Mouse (Mus musculus): ENCODE results near the gene Antxr1. TPM values are rescaled to one million over a fixed set of nuclear protein-coding genes. Genes with fewer than 3 reads are reported as not detected.

Antxr1 gene
- polyA plus RNA-seq (2012): not detected in 2 replicates

DNA sequence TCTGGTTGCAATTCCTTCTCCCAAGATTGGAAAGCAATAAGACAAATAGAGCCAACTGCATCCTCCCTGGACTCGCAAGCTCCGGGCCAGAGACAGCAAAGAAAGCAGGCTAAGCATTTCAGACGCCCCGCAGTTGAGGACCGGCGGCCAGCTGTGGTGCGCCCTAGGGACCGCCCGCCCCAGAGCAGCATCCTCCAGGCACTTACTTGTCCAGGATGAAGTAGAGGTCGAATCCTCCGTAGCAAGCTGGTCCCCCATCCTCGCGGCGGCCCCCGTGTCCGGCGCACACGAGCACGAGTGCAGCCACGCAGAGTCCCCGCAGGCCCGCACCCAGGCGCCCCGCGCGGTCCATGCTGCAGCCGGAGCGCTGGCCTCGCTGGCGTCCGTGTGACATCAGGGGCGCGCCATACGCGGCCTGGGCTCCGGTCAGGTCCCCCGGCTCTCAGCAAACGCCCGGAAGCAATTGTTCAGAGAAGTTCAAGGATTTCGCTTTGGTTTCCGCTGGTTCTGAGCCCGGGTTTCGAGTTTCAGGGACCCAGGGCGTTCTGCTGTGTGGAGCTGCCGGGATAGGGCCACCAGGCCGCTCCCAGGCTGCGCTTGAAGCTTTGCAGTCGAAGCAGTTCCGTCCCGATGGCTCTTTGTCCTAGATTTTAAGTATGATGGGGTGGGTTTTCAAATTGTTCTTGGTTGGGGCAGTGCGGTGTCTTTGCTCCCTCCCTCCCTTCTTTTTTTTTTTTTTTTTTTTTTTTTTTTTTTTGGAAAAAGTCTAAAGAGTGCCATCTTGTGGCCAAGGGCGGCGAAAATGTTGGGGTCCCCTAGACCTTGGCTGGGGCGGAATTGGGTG, at the start of gene Antxr1:
Antxr1 (minus strand) TSS at position 731 of the 844 bp plus-strand sequence.
- Histone ChIP-seq H3K4me1 (ENCODE audit: control insufficient read depth) (peaks cover 2% of the 10 kb centered on the region; the same call in 1 of the 2 replicates), H3K27me3 (ENCODE audit: control insufficient read depth) (peaks cover 39% of the 10 kb centered on the region), H3K9me3 (ENCODE audit: control insufficient read depth, low read length) (no peaks in the 10 kb centered on the region), H3K4me3 (replicated peaks) (peak within 1 kb of the TSS; percentile 28), H3K36me3 (ENCODE audit: control insufficient read depth) (no peaks in the 10 kb centered on the region)
- TF ChIP-seq TAL1 (IDR thresholded peaks at IDR 0.05; ENCODE audit: low read length): no peak

DNA sequence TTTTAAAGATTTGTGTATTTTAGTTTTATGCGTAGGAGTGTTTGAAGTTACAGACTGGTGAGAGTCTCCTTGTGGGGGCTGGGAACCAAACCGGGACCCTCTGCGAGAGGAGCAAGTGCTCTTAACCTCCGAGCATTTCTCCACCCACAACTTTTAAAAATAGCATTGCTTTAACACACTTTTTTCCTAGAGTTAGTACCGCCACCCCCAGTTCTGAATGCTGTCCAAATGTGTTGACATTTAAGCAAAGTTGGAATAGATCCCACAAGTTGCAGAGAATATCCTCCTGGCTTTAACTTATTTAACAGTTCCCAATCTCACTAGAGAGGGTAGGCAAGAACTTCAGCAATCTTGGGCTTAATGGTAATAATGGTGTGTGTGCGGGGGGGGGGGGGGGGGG, 49.1 kb upstream of the Antxr1 start:
- no peak overlapping the region for H3K4me3 ChIP-seq (replicated peaks)
- no peaks in the 10 kb centered on the region for H3K36me3 ChIP-seq (ENCODE audit: control insufficient read depth)
- no peaks in the 10 kb centered on the region for H3K9me3 ChIP-seq (ENCODE audit: control insufficient read depth, low read length)
- TF ChIP-seq GATA1 (IDR thresholded peaks at IDR 0.05; ENCODE audit: low read length) (no peak), TAL1 (IDR thresholded peaks at IDR 0.05; ENCODE audit: low read length) (no peak)
- H3K4me1 ChIP-seq (ENCODE audit: control insufficient read depth): peaks cover 2% of the 10 kb centered on the region
- H3K27me3 ChIP-seq (ENCODE audit: control insufficient read depth): peaks cover 16% of the 10 kb centered on the region

DNA sequence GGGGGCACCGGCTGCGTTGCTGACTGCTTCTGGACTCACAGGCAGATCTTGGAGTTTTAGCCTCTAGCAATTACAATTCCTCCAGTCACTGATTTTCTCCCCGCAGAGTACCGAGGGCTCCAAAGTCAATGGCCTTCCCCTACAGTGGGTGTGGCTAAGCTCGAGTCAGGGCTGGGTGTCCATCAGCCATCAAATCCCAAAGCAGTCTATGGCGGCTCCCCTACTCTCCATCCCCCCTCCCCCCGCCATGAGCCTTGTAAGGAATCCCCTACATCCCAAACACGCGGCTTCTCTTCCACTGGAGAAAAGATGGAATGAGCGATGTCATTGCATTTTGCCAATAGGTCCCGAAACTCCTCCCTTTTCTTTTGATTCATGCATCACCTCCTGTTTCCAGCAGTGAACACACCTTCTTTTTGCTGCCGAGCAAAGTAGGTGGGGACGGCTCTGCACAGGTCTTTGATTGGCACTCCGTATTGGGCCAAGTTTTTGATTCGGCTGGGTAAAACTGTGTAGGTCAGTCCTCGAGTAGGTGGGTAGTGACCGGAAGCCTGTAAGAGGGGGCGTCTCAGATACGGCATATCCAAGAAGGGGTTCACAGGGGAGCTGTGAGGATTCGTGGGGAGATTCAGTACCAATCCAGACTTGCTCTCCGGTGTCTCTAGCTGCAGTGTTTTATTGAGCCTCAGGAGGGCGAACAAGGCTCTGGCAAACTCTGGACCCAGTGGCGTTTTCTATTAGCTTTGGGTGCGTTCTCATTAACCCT, 48.5 kb upstream of the Antxr1 start:
- TF ChIP-seq TAL1 (IDR thresholded peaks at IDR 0.05; ENCODE audit: low read length) (no peak), GATA1 (IDR thresholded peaks at IDR 0.05; ENCODE audit: low read length) (no peak)
- Histone ChIP-seq H3K4me3 (replicated peaks) (no peak overlapping the region), H3K4me1 (ENCODE audit: control insufficient read depth) (no peaks in the 10 kb centered on the region; the same call in 1 of the 2 replicates), H3K27me3 (ENCODE audit: control insufficient read depth) (peaks cover 16% of the 10 kb centered on the region), H3K9me3 (ENCODE audit: control insufficient read depth, low read length) (no peaks in the 10 kb centered on the region), H3K36me3 (ENCODE audit: control insufficient read depth) (no peaks in the 10 kb centered on the region)

- Histone ChIP-seq H3K36me3 (ENCODE audit: control insufficient read depth) (no peaks in the 10 kb centered on the region), H3K4me1 (ENCODE audit: control insufficient read depth) (no peaks in the 10 kb centered on the region), H3K9me3 (ENCODE audit: control insufficient read depth, low read length) (no peaks in the 10 kb centered on the region), H3K4me3 (replicated peaks) (no peak within 1 kb of the TSS), H3K27me3 (ENCODE audit: control insufficient read depth) (no peaks in the 10 kb centered on the region)
- no peak for TF ChIP-seq GATA1 (IDR thresholded peaks at IDR 0.05; ENCODE audit: low read length)
- no peak for TF ChIP-seq TAL1 (IDR thresholded peaks at IDR 0.05; ENCODE audit: low read length)
These were observed 37.4 kb upstream of the Antxr1 start, which contains the start of gene Gkn2 for GRCm38 (mm10) chr6:87373057-87373456. Gene Gkn2, plus strand, starts transcription at chr6:87373357.

DNA sequence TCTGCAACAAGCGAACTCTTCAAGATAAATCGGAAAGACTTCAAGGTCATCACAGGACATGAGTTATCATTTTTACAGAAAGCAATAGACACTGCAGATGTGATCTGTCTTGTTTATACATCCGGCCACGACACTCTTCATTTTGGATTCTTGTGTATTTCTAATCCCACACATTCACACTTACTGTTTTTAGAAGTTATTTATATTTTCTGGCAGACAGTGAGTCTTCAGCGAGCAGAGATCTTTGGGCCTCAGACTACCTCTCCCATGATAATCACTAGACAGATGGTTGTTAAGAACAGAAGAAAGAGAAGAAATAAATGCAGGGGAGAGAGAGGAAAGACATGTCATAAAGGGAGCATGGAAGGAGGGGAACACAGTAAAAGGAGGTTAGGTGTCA, 33.6 kb upstream of the Antxr1 start:
- Histone ChIP-seq H3K9me3 (ENCODE audit: control insufficient read depth, low read length) (no peaks in the 10 kb centered on the region), H3K36me3 (ENCODE audit: control insufficient read depth) (no peaks in the 10 kb centered on the region), H3K27me3 (ENCODE audit: control insufficient read depth) (0 out of 2 replicates have a peak, but pooled peaks cover 2% of the 10 kb centered on the region), H3K4me1 (ENCODE audit: control insufficient read depth) (no peaks in the 10 kb centered on the region), H3K4me3 (replicated peaks) (no peak overlapping the region)
- no peak for TF ChIP-seq TAL1 (IDR thresholded peaks at IDR 0.05; ENCODE audit: low read length)
- no peak for TF ChIP-seq GATA1 (IDR thresholded peaks at IDR 0.05; ENCODE audit: low read length)

GRCm38 (mm10) chr6:87354441-87354840, 18.8 kb upstream of the Antxr1 start:
- Histone ChIP-seq H3K4me1 (ENCODE audit: control insufficient read depth) (peaks cover 3% of the 10 kb centered on the region; the same call in 1 of the 2 replicates), H3K27me3 (ENCODE audit: control insufficient read depth) (no peaks in the 10 kb centered on the region), H3K4me3 (replicated peaks) (no peak overlapping the region), H3K9me3 (ENCODE audit: control insufficient read depth, low read length) (no peaks in the 10 kb centered on the region), H3K36me3 (ENCODE audit: control insufficient read depth) (no peaks in the 10 kb centered on the region)
- no peak for TF ChIP-seq TAL1 (IDR thresholded peaks at IDR 0.05; ENCODE audit: low read length)
- TF ChIP-seq GATA1 (IDR thresholded peaks at IDR 0.05; ENCODE audit: low read length): no peak

- no peak for TF ChIP-seq TAL1 (IDR thresholded peaks at IDR 0.05; ENCODE audit: low read length)
- Histone ChIP-seq H3K4me3 (replicated peaks) (no peak within 1 kb of the TSS), H3K27me3 (ENCODE audit: control insufficient read depth) (no peaks in the 10 kb centered on the region), H3K9me3 (ENCODE audit: control insufficient read depth, low read length) (no peaks in the 10 kb centered on the region), H3K4me1 (ENCODE audit: control insufficient read depth) (peaks cover 3% of the 10 kb centered on the region; the same call in 1 of the 2 replicates), H3K36me3 (ENCODE audit: control insufficient read depth) (no peaks in the 10 kb centered on the region)
These were observed 15.2 kb upstream of the Antxr1 start, which contains the start of gene Gkn1 for GRCm38 (mm10) chr6:87350829-87351228. Gene Gkn1, minus strand, starts transcription at chr6:87350942.

DNA sequence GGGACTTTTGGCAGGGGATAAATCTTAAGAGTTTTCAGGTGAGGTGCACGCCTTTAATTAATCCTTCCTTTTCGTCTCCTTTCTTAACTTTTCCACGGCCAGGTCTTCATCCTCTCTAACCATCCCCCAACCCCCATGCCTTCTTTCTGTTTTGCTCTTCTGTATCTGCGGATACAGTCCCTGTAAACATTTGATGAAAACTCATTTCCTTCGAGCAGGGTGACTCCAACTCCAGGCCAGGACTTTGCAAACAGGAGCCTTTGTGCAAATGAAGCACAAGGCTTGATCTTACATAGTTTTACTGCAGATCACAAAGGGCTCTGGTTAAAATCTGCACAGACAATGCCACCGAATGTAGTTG, 294 bp upstream of the Antxr1 start:
- Histone ChIP-seq H3K9me3 (ENCODE audit: control insufficient read depth, low read length) (no peaks in the 10 kb centered on the region), H3K4me1 (ENCODE audit: control insufficient read depth) (peaks cover 2% of the 10 kb centered on the region; the same call in 1 of the 2 replicates)

More for the DNA sequence above, 294 bp upstream of the Antxr1 start:
- no peak overlapping the region for H3K4me3 ChIP-seq (replicated peaks)
- no peak for TF ChIP-seq GATA1 (IDR thresholded peaks at IDR 0.05; ENCODE audit: low read length)
- no peak for TF ChIP-seq TAL1 (IDR thresholded peaks at IDR 0.05; ENCODE audit: low read length)
- H3K36me3 ChIP-seq (ENCODE audit: control insufficient read depth): no peaks in the 10 kb centered on the region
- peaks cover 39% of the 10 kb centered on the region for H3K27me3 ChIP-seq (ENCODE audit: control insufficient read depth)
